Mouse (Mus musculus): ENCODE measurements around the gene Add3.

DNA sequence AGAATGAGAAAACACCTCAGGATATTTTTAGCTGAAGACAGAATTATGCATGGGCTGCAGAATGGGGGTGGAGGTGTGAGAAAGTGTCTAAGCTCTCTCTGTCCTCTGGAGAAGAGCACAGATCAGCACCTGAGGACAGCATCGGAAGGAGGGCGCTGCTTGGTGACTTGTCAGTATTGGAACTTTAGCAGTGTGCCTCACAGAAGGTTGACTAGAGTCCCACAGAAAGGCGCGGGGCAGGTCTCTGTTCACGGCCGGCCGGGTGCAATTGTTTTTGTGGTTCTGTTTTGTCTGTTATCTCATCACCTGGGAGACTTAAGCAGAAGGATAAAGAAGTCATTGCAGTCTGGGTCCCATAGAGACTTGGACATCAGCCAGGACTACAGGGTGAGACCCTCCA is 47.3 kb downstream of the Add3 start:
- TF ChIP-seq CTCF (IDR thresholded peaks at IDR 0.05; ENCODE audit: low read depth, low read length) (no peak), TAL1 (conservative IDR thresholded peaks at IDR 0.05; ENCODE audit: low read depth, low read length) (no peak), POLR2AphosphoS5 (IDR thresholded peaks at IDR 0.05; ENCODE audit: insufficient replicate concordance, low read depth, low read length) (no peak), GATA1 (IDR thresholded peaks at IDR 0.05; ENCODE audit: borderline replicate concordance, low read length) (no peak)
